Mouse (Mus musculus) erythroid progenitor cell, adult 5-6 weeks (primary cell): ENCODE measurements around the gene Zfp775. TPM values are rescaled to one million over a fixed set of nuclear protein-coding genes. Genes with fewer than 3 reads are reported as not detected.
"Not testable (repeated sequence)": the region's sequence is repeated elsewhere in the genome, so short reads cannot be mapped to it uniquely, and the experiment has no call there.

Source experiments
- ATAC-seq: replicated peaks from 2 replicates; pipeline ENCODE4 v1.8.0; 2016; ENCODE audit warnings: moderate number of reproducible peaks, mild to moderate bottlenecking, moderate TSS enrichment, inconsistent platforms; ENCODE audit not compliant: poor library complexity, low FRiP score, severe bottlenecking
- total RNA-seq, 2 experiments: library from RNA; stranded (forward) in 1 of 2; stranded (reverse) in 1 of 2; fragments of 150-400 nt in 1 of 2; fragments of 186-747, 209-891 nt in 1 of 2; gene quantifications; 2 replicates each; pipeline versions ENCODE4 v1.2.3 to v1.2.4; 2015 to 2017; ENCODE audit warnings: low replicate concordance in 2 of 2

The Zfp775 gene
- total RNA-seq, 2 experiments from 2014 or later = 0.15 TPM; not detected in 1

- no peak; the same call in 1 of the 2 replicates for ATAC-seq
Observed at GRCm38 (mm10) chr6:48582037-48582436, 19.8 kb upstream of the Zfp775 start.

- ATAC-seq = no peak
Observed at GRCm38 (mm10) chr6:48589194-48589750, 12.6 kb upstream of the Zfp775 start, which contains the start of gene Gm45021. Gene Gm45021, plus strand, starts transcription at chr6:48589610.

GRCm38 (mm10) chr6:48591221-48591845 is 10.5 kb upstream of the Zfp775 start:
- ATAC-seq = no peak

- ATAC-seq = no peak
Observed at GRCm38 (mm10) chr6:48591871-48592270, 10.0 kb upstream of the Zfp775 start.

- ATAC-seq = no peak
Observed at GRCm38 (mm10) chr6:48593158-48594042, 8.5 kb upstream of the Zfp775 start, which contains the start of the genes Repin1 and Gm44965. Gene Repin1, plus strand, starts transcription at chr6:48593883. Gene Gm44965, plus strand, starts transcription at chr6:48593941.

GRCm38 (mm10) chr6:48594043-48594738 is 7.7 kb upstream of the Zfp775 start:
- no peak for ATAC-seq

GRCm38 (mm10) chr6:48595278-48595677 is 6.6 kb upstream of the Zfp775 start:
- no peak for ATAC-seq

GRCm38 (mm10) chr6:48596545-48597232 is 5.2 kb upstream of the Zfp775 start:
- ATAC-seq = no peak

- no peak for ATAC-seq
Observed at GRCm38 (mm10) chr6:48597233-48597625, 4.6 kb upstream of the Zfp775 start.

- ATAC-seq = no peak
Observed at GRCm38 (mm10) chr6:48600594-48600993, 1.3 kb upstream of the Zfp775 start.

GRCm38 (mm10) chr6:48602080-48602741 is 348 bp downstream of the Zfp775 start:
- peak; percentile 58 for ATAC-seq

GRCm38 (mm10) chr6:48608124-48608523 is 6.3 kb downstream of the Zfp775 start:
- ATAC-seq = no peak

GRCm38 (mm10) chr6:48609512-48609911 is 7.6 kb downstream of the Zfp775 start:
- no peak for ATAC-seq

- no peak; the same call in 1 of the 2 replicates for ATAC-seq
Observed at GRCm38 (mm10) chr6:48610657-48611056, 8.8 kb downstream of the Zfp775 start.

GRCm38 (mm10) chr6:48613464-48613863 is 11.6 kb downstream of the Zfp775 start:
- no peak for ATAC-seq

GRCm38 (mm10) chr6:48614756-48615155 is 12.9 kb downstream of the Zfp775 start:
- ATAC-seq = no peak

GRCm38 (mm10) chr6:48620031-48620430 is 18.2 kb downstream of the Zfp775 start:
- no peak for ATAC-seq

GRCm38 (mm10) chr6:48622186-48622843 is 20.5 kb downstream of the Zfp775 start:
- ATAC-seq = not testable (repeated sequence)
